Mouse (Mus musculus) erythroblast, adult 5-6 weeks (primary cell): Measurements from ENCODE around the gene Ube2d3. TPM values are rescaled to one million over a fixed set of nuclear protein-coding genes. Genes with fewer than 3 reads are reported as not detected.

Experiments used
- total RNA-seq, 2 experiments: library from RNA; stranded (forward) in 1 of 2; stranded (reverse) in 1 of 2; fragments of 150-400 nt in 1 of 2; fragments of 200-764, 138-1000 nt in 1 of 2; gene quantifications; 2 replicates each; pipeline versions ENCODE4 v1.2.3 to v1.2.4; 2015 to 2017; ENCODE audit warnings: low replicate concordance in 2 of 2

Gene Ube2d3
- total RNA-seq, 2 experiments from 2014 or later: 276 to 352 TPM

Other genes with a start within 250 kb of the Ube2d3 start
- gene Cenpe, start 225.6 kb upstream of the Ube2d3 start, total RNA-seq (2015; ENCODE audit: low replicate concordance): 147 and 153 TPM in 2 replicates
- 142 and 167 TPM in 2 replicates for gene Cenpe, start 225.6 kb upstream of the Ube2d3 start, total RNA-seq (2017; ENCODE audit: low replicate concordance)
- gene Bdh2, start 156.9 kb upstream of the Ube2d3 start, total RNA-seq (2015; ENCODE audit: low replicate concordance): not detected in 2 replicates
- not detected in 2 replicates for gene Bdh2, start 156.9 kb upstream of the Ube2d3 start, total RNA-seq (2017; ENCODE audit: low replicate concordance)
- not detected in 2 replicates for gene Slc9b2, start 130.4 kb upstream of the Ube2d3 start, total RNA-seq (2015; ENCODE audit: low replicate concordance)
- not detected in 2 replicates for gene Slc9b2, start 130.4 kb upstream of the Ube2d3 start, total RNA-seq (2017; ENCODE audit: low replicate concordance)
- not detected in 2 replicates for gene Slc9b1, start 90.1 kb upstream of the Ube2d3 start, total RNA-seq (2015; ENCODE audit: low replicate concordance)
- gene Slc9b1, start 90.1 kb upstream of the Ube2d3 start, total RNA-seq (2017; ENCODE audit: low replicate concordance): not detected in 2 replicates
- 20.1 and 21.1 TPM in 2 replicates for gene Cisd2, start 14.2 kb upstream of the Ube2d3 start, total RNA-seq (2015; ENCODE audit: low replicate concordance)
- 9.6 and 13.4 TPM in 2 replicates for gene Cisd2, start 14.2 kb upstream of the Ube2d3 start, total RNA-seq (2017; ENCODE audit: low replicate concordance)
- 3.1 and 4.6 TPM in 2 replicates for gene Manba, start 47.5 kb downstream of the Ube2d3 start, total RNA-seq (2015; ENCODE audit: low replicate concordance)
- 7.2 and 8.9 TPM in 2 replicates for gene Manba, start 47.5 kb downstream of the Ube2d3 start, total RNA-seq (2017; ENCODE audit: low replicate concordance)